Mouse (Mus musculus): ENCODE results near the gene Wee2. TPM values are rescaled to one million over a fixed set of nuclear protein-coding genes. Genes with fewer than 3 reads are reported as not detected.

Wee2 gene
- total RNA-seq (2021) = not detected
- long read RNA-seq, experiment 1 = 0 reads
- long read RNA-seq, experiment 2 = 0 reads

- no peak for DNase-seq
Observed at GRCm38 (mm10) chr6:40438936-40439335, at the start of gene Wee2. Wee2 (plus strand) TSS chr6:40439088.

GRCm38 (mm10) chr6:40390975-40391374 lies 47.9 kb upstream of the Wee2 start:
- DNase-seq = no peak

- peak; percentile 44 for DNase-seq
Observed at GRCm38 (mm10) chr6:40393213-40393612, 45.7 kb upstream of the Wee2 start.

- no peak for DNase-seq
Observed at GRCm38 (mm10) chr6:40402031-40402430, 36.9 kb upstream of the Wee2 start.

GRCm38 (mm10) chr6:40403640-40404285 lies 35.1 kb upstream of the Wee2 start:
- DNase-seq = no peak

GRCm38 (mm10) chr6:40411085-40411484 lies 27.8 kb upstream of the Wee2 start:
- no peak for DNase-seq

- no peak for DNase-seq
Observed at GRCm38 (mm10) chr6:40413046-40413445, 25.8 kb upstream of the Wee2 start.

GRCm38 (mm10) chr6:40413565-40413964 lies 25.3 kb upstream of the Wee2 start:
- DNase-seq = no peak

GRCm38 (mm10) chr6:40415799-40416198 lies 23.1 kb upstream of the Wee2 start:
- no peak for DNase-seq

- DNase-seq = no peak
Observed at GRCm38 (mm10) chr6:40418386-40418785, 20.5 kb upstream of the Wee2 start.

GRCm38 (mm10) chr6:40421099-40421498 lies 17.8 kb upstream of the Wee2 start:
- no peak for DNase-seq

- DNase-seq = no peak
Observed at GRCm38 (mm10) chr6:40423013-40423412, 15.9 kb upstream of the Wee2 start.

GRCm38 (mm10) chr6:40423774-40424173 lies 15.1 kb upstream of the Wee2 start:
- no peak for DNase-seq

GRCm38 (mm10) chr6:40427441-40427840 lies 11.4 kb upstream of the Wee2 start:
- no peak for DNase-seq

- DNase-seq = no peak
Observed at GRCm38 (mm10) chr6:40428696-40429095, 10.2 kb upstream of the Wee2 start.

GRCm38 (mm10) chr6:40429521-40429931 lies 9.4 kb upstream of the Wee2 start:
- no peak for DNase-seq

- DNase-seq = no peak
Observed at GRCm38 (mm10) chr6:40430251-40430650, 8.6 kb upstream of the Wee2 start.

- DNase-seq = no peak
Observed at GRCm38 (mm10) chr6:40430878-40431277, 8.0 kb upstream of the Wee2 start.

- no peak for DNase-seq
Observed at GRCm38 (mm10) chr6:40431356-40431755, 7.5 kb upstream of the Wee2 start.

- DNase-seq = no peak
Observed at GRCm38 (mm10) chr6:40431812-40432211, 7.1 kb upstream of the Wee2 start.

- DNase-seq = no peak
Observed at GRCm38 (mm10) chr6:40432346-40433275, 6.3 kb upstream of the Wee2 start.

GRCm38 (mm10) chr6:40434697-40435096 lies 4.2 kb upstream of the Wee2 start:
- DNase-seq = no peak
